Mouse (Mus musculus) cerebellum, adult 11 months (tissue): ENCODE measurements around the gene Hnrnpd.
A peak's percentile ranks its signal among the peaks of the same experiment; 100 is the strongest.

Source experiments
- DNase-seq: peaks from one replicate; pipeline ENCODE4 v3.0.0; 2022

The Hnrnpd gene

GRCm38 (mm10) chr5:99978699-99979442 is at the start of gene Hnrnpd, which contains the start of gene 4930524J08Rik:
Hnrnpd (minus strand) TSS chr5:99978938.
4930524J08Rik (plus strand) TSS chr5:99979061.
- peak; percentile 92 for DNase-seq

DNA sequence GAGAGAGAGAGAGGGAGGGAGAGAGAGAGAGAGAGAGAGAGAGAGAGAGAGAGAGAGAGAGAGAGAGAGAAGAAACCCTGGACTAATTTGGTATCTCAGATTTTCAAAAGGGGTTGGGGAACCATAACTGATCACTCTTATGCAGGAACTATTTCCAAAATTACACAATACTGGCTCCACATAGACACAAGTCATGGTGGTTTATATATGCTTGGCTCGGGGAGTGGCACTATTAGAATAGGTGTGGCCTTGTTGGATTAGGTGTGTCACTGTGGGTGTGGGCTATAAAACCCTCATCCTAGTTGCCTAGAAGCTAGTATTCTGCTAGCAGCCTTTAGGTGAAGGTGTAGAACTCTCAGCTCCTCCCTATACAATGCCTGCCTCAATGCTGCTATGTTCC is 46.1 kb upstream of the Hnrnpd start:
- DNase-seq, result no peak

DNA sequence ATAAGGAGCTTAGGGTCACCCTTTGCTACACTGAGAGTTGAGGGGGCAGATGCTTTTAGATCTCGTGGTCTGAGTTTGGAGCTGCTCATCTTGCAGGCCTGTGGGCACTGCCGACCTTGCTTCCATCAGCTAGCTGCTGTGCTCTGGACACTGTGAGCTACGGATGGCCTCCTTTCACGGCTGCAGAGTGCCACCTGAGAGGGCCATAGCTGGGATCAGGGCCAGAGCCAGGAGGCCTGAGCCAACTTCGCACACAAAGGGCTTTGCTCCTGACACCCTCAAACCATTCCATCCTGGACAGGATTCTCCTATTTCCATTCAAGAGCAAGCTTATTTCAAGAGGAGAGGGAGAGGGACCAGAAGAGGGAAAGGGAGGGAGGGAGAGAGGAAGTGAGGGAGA is 45.7 kb upstream of the Hnrnpd start:
- DNase-seq, result peak; percentile 37

GRCm38 (mm10) chr5:100020089-100020488 is 41.4 kb upstream of the Hnrnpd start:
- DNase-seq, result no peak

DNA sequence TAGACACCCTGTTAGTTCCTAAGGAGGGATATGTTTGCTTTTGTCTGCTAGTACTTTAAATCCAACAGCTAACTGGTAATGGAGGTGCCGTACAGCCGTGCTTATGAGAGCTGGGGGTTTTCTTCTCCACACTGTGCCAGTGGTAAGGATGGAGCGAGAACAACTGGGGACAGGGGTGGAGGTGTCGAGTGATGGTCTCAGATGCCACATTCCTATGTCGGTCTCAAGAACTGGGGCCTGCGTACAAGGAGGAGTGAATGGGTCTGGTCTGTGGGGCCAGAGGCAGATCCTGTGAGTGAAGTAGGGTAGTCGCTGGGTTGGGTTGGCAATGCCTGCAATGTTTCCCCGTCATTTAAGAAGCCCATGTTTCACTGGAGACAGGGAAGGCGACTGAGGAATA is 33.9 kb upstream of the Hnrnpd start:
- no peak for DNase-seq

GRCm38 (mm10) chr5:100008485-100008884 is 29.7 kb upstream of the Hnrnpd start:
- no peak for DNase-seq

GRCm38 (mm10) chr5:100007040-100007375 is 28.3 kb upstream of the Hnrnpd start:
- no peak for DNase-seq

DNA sequence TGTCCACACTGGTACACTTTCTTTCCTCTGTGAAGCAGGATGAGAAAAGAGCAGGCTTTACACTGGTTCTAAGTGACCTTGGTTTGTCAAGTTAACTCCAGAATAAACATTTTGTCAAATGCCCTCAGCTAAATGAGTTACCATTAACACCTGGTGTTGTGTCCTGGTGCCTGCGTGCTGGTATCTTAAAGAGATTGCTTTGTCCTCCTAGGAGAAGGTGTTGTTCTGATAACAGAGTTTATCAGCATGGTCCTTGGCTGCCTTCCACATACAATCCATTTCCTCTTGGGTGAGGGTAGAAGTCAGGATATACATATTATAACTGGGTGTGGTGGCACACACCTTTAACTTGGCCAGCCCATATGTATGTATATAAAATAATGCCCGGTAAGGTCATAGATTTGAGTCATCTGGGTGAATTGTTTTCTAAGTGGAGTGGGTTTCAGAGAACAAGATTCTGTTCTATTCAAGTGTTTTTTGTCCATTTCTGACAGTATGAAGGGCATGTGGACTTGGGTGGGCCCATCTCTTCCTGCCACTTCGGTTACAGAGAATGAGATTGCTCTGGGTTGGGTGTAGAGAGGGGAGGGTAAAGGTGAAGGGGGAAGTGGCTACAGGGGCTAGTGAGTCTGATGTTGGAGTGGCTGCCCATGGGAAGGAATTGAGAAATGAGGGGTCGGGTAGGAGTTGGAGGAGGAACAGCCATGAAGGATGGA is 27.7 kb upstream of the Hnrnpd start:
- DNase-seq, result no peak

DNA sequence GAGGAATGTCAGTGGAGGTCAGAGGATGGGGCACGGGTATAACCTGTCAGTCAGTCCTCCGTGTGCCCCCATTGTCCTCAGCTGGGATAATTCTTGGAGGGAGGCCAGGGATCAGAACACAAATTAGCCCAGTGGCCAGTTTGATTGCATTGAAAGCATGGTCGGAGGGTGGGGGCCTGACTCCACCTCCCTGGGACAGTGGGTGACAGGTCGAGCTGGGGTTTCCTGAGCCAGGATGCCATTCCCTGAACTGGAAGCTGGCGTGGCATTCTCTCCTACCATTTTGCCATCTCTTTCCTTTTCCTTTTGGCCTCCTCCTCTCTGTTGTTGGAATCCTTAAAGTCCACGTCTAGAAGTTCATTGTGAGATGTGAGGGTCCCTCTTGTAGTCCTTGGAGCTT is 27.2 kb upstream of the Hnrnpd start:
- DNase-seq, result no peak

GRCm38 (mm10) chr5:100005431-100005830 is 26.7 kb upstream of the Hnrnpd start:
- no peak for DNase-seq

DNA sequence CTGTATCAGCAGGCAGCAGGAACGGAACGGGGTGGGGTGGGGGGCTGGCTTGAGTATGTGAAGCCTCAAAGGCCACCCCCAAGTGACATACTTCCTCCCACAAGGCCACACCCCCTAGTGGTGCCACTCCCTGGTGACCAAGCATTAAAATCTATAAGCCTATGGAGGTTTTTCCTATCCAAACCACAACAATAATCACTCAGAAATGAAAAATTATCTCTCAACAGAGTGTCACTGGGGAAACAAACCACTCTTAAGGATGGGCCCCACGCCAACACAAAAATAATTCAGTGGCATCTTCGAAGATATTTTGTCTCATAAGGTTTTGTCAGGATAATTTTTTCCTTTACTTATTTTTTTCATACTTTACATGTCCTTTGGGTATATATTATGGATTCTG is 25.2 kb upstream of the Hnrnpd start:
- no peak for DNase-seq

DNA sequence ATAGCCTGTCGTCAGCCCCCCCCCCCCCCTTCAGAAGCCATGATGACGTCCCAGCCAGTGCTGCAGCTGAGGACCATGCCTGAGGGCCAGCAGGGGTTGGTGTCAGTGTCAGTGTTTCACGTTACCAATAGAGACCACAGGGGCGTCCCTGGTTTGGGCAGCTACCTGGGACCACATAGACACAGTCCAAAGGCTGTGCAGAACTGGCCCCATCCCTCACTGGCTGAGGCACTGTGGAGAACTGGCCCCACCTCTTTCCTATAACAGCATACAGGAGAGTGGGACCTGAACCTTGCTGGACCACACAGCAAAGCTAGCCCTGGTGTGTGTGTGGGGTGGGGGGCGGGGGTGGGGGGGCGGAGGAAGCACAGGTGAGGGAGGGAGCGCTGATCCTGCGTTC is 21.8 kb upstream of the Hnrnpd start:
- DNase-seq, result no peak

DNA sequence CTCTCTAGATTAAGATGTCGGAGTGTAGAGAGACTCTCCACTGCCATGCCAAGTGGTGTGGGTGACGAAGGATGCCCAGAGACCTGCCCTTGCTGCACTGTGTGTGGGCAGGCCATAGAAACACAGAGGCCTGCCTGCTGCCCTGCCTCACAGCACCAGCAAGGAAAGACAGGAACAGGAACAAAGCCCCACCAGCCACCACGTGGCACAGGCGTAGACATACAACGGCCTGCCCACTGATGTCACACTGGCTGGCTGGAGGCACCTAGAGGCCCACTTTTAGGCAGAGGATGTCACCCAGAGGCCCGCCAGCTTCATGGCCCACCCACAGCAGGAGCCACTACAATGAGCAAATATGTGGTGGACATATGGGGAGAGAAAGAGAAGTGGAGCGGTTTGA is 21.3 kb upstream of the Hnrnpd start:
- DNase-seq, result no peak

- DNase-seq, result no peak
These were observed 15.9 kb upstream of the Hnrnpd start for GRCm38 (mm10) chr5:99994680-99995079.

DNA sequence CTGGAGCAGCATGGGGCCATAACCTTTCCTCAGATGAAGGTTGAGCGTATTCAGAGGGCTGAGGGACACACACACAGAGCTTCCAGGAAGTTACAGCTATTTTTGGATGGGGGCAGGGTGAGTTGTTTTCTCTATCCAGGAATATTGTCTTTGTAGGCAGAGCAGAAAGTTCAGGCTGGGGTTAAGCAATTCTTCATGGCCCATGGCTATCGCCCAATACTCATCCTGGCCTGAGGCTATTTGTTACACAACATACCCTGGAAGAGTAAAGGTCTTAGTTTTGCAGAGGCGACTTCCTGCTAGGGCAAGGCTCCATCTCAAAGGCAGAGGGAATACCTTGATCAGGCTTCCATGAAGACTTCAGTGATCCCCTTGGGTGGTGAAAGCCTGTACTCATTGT is 15.4 kb upstream of the Hnrnpd start:
- DNase-seq, result no peak

- no peak for DNase-seq
These were observed 4.8 kb upstream of the Hnrnpd start for GRCm38 (mm10) chr5:99983452-99984061.

DNA sequence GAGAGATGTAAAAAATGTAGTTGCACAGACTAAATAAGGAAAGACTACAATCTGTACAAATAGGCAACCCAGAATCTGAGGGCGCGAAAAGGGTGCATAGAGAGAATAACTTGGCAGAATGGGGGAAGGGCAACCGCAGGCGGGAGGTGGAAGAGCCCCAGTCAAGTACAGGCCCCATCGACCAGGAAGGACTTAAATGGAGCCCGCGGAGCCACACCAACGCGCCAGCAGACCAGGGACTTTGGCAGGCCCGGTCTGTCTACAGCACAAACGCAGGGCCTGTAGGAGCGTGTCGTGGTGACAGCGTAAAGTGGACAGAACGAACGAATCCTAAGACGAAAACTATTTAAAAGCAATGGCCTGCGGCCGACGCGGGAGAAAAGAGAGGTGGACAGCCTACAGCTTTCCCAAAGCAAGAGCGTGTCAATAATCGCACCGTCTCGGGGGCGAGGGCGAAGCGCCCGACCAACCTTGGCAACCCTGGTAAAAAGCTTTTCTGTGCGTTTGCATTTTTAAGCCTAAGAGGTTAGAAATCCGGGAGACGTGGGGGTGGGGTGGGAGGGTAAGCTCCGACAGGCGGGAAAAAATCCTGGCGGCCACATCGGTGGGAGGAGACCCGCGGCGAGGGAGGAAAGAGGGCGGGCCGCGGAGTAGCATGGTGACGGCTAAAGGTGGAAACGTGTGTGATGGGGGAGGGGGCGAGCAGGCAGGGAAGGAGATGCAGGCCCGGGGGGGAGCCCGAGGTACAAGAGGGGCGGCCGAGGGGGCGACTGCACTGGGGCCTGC is 1.0 kb downstream of the Hnrnpd start:
- DNase-seq, result peak; percentile 66

- DNase-seq, result no peak
These were observed 2.3 kb downstream of the Hnrnpd start for GRCm38 (mm10) chr5:99976334-99976955.

- DNase-seq, result no peak
These were observed 3.0 kb downstream of the Hnrnpd start for GRCm38 (mm10) chr5:99975776-99976175.

DNA sequence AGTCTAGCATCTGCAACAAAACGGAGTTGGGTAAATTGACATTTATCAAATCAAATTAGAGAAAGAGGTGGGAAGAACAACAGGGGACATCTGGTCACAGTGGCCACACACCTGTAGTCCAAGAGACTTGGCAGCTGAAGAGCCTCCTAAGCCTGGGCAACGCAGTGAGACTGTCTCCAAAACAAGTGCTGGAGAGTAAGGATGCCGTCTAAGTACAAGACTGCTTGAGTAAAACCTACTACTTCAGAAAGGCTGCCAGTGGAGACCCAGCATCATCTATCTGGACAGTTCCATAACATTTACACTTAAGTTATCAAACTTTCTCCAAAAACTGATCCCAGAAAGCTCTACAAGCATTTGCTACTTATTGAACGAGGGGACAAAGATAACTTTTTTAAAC is 3.7 kb downstream of the Hnrnpd start:
- no peak for DNase-seq

- no peak for DNase-seq
These were observed 4.8 kb downstream of the Hnrnpd start for GRCm38 (mm10) chr5:99973941-99974340.

DNA sequence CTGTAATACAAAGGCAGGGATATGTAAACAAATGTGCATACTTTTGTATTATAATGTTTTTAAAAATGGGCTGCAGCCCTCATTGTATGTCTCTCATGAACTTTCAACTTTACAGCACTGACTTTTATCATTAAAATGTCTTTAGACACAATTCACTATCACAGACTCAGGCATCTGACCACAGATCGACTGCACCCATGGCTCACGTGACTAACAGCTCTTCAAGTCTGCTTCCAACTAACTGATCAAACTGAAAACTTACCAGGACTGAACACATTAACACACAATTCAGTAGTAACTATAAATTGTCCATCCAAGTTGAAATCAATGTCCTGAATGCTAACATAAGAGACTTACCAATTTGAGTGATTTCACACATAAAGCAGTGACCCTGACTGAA is 18.8 kb downstream of the Hnrnpd start:
- no peak for DNase-seq
